Mouse (Mus musculus) bone marrow, adult 2 months (tissue): Measurements from ENCODE around the gene Ube2a.

Source experiments
- CTCF ChIP-seq: fragments of 200-500 bp; IDR thresholded peaks from 2 replicates; pipeline ENCODE4 v1.5.1; 2011; ENCODE audit warnings: low read length, control low read depth; ENCODE audit not compliant: control insufficient read depth, insufficient read depth
- POLR2A ChIP-seq: fragments of 200-500 bp; IDR thresholded peaks from 2 replicates; pipeline ENCODE4 v1.6.1; 2011; ENCODE audit warnings: low read depth, mild to moderate bottlenecking, control low read depth, low read length, borderline replicate concordance; ENCODE audit not compliant: control insufficient read depth

DNA sequence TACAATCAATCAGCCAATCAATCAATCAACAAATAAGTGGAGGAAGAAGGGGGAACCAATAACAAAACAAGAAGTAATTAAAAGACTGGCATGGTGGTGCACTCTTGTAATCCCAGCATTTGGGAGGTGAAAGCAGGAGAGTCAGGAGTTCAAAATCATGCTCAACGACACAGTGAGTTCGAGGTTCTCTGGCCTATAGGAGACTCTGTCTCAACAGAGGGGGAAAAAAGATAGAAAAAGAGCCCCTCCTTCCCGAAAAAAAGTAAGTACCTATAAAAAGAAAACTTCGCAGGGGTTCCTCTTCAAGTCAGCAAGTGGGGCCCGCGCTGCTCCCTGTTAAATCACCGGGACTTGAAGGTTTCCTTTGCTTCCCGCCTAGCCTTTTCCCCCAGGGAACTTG is at the start of gene Ube2a, which contains the start of gene C330007P06Rik:
- TF ChIP-seq POLR2A (no peak), CTCF (no peak)
